Mouse (Mus musculus): ENCODE measurements around the gene Sema4d.

- no peak for TF ChIP-seq CTCF (conservative IDR thresholded peaks at IDR 0.05; ENCODE audit: low read length)
- no peak for TF ChIP-seq NANOG (IDR thresholded peaks at IDR 0.05; ENCODE audit: borderline replicate concordance, low read length)
- TF ChIP-seq POU5F1 (IDR thresholded peaks at IDR 0.05; ENCODE audit: borderline replicate concordance, low read length) = no peak
These were observed 401 bp upstream of the Sema4d start for GRCm38 (mm10) chr13:51793948-51794347.

Data from E14TG2a.4 (cell line).